Mouse (Mus musculus) midbrain, postnatal 0 days (tissue): ENCODE data around the gene Fsd1l. TPM values are rescaled to one million over a fixed set of nuclear protein-coding genes. Genes with fewer than 3 reads are reported as not detected.

Experiments used
- ATAC-seq: fragments of 200-750 bp; cut with Nextera tagmentation; 2 replicates; pipeline ENCODE4 v1.8.0; 2017; ENCODE audit warnings: moderate number of reproducible peaks, mild to moderate bottlenecking, moderate TSS enrichment, moderate library complexity; ENCODE audit not compliant: low FRiP score
- DNase-seq: peaks from one replicate; pipeline ENCODE4 v3.0.0-alpha.2; 2015; ENCODE audit warnings: low spot score
- H3K27ac ChIP-seq: fragments of 300-500 bp; sonication (generic); 2 replicates; pipeline ENCODE4 v1.5.1; 2014; ENCODE audit warnings: low read depth, mild to moderate bottlenecking, low read length, mixed read lengths
- H3K27me3 ChIP-seq: fragments of 300-500 bp; sonication (generic); 2 replicates; pipeline ENCODE4 v1.6.1; 2014; ENCODE audit warnings: low read length, control low read depth, mixed read lengths; ENCODE audit not compliant: insufficient read depth
- H3K36me3 ChIP-seq: fragments of 300-500 bp; sonication (generic); 2 replicates; pipeline ENCODE4 v1.6.1; 2014; ENCODE audit warnings: low read length, control low read depth, mixed read lengths; ENCODE audit not compliant: insufficient read depth
- H3K4me1 ChIP-seq: fragments of 300-500 bp; sonication (generic); 2 replicates; pipeline ENCODE4 v1.6.1; 2014; ENCODE audit warnings: mild to moderate bottlenecking, control low read depth, antibody characterized with exemption, low read length, mixed read lengths; ENCODE audit not compliant: insufficient read depth
- H3K4me2 ChIP-seq: fragments of 300-500 bp; sonication (generic); 2 replicates; pipeline ENCODE4 v1.6.1; 2014; ENCODE audit warnings: low read depth, mild to moderate bottlenecking, low read length, mixed read lengths; ENCODE audit not compliant: poor library complexity, severe bottlenecking
- H3K4me3 ChIP-seq: fragments of 300-500 bp; sonication (generic); 2 replicates; pipeline ENCODE4 v1.5.1; 2014; ENCODE audit warnings: low read depth, mild to moderate bottlenecking, low read length, moderate library complexity
- H3K9ac ChIP-seq: fragments of 300-500 bp; sonication (generic); replicated peaks from 2 replicates; pipeline ENCODE4 v1.6.1; 2014; ENCODE audit warnings: mild to moderate bottlenecking, low read length, moderate library complexity, mixed read lengths; ENCODE audit not compliant: poor library complexity, severe bottlenecking
- H3K9me3 ChIP-seq: fragments of 300-500 bp; sonication (generic); 2 replicates; pipeline ENCODE4 v1.6.1; 2016; ENCODE audit warnings: low read length, control low read depth
- CTCF ChIP-seq: IDR thresholded peaks from 2 replicates; pipeline ENCODE4 v1.5.1; 2016; ENCODE audit warnings: antibody characterized with exemption, mild to moderate bottlenecking
- WGBS: fragments of 180-500 bp; shearing (Covaris S2); extraction: QIAGEN DNeasy Blood & Tissue Kit; methylation state at CpG from one replicate; pipeline ENCODE4 v1.1.7; 2014; 5-methylcytosine and 5-hydroxymethylcytosine counted together
- polyA plus RNA-seq: library from polyadenylated mRNA; unstranded; fragments of >200 nt; fragmentation: Nextera tagmentation; extraction: Ambion mirVana; gene quantifications from 2 replicates; pipeline ENCODE4 v1.2.1, GENCODE M21; 2015
- total RNA-seq: library from RNA; depleted of rRNA; stranded (reverse); fragments of >200 nt; gene quantifications from 2 replicates; pipeline ENCODE4 v1.2.3, GENCODE M21; 2014

Fsd1l gene
- total and polyA plus RNA-seq, 2 experiments from 2014 or later, result 23.8 to 25.3 TPM

DNA sequence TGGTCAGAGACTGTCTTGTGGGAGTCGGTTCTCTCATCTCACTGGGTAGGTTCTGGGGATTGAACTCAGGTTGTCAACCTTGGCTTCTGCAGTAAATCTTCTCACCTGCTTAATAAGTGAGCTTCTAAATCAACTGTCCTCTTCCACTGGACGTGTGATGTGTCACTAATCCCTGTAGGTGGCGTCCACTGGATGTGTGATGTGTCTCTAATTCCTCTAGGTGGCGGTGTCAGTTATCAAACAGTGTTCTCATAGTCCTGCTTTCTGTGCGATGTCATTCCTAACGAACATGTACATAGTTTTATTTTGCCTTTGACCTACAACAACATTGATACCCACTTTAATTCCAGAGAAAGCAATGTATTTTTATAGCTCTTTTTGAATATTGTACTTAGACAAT lies 30.8 kb upstream of the Fsd1l start:
- peak; percentile 77 for DNase-seq

DNA sequence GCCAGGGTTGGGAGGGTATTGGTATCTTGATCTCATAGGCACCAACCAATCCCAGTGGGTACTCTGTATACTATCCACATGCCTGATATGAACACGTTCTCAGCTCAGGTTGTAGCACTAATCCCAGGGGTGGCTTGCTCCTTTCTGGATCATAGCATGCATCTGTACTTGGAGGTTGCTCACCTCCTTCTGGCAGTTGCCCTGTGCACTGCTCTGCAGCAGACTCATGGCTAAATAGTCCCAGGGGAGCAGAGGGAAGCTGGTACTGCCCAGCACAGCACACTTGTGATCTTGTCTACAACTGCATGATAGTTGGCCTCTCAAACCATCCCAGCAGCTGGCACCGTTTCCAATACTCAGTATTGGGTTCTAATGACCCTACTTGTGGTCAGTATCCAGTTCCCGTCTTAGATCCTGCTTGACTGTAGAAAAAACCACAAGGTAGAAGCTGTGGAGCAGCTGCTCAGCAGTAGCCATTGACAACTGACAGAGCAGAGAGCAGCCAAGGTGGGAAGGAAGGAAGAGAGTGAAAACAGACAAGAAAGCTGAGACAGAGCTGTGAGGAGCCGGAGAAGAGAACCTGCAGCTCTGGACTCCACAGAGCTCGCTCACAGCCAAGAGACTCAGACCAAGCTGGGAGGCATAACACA lies 16.6 kb upstream of the Fsd1l start:
- H3K9me3 ChIP-seq, result no peaks in the 10 kb centered on the region

More for the DNA sequence above, 30.8 kb upstream of the Fsd1l start:
- Histone ChIP-seq H3K36me3 (no peaks in the 10 kb centered on the region), H3K27ac (no peak overlapping the region), H3K4me3 (no peak overlapping the region), H3K27me3 (no peaks in the 10 kb centered on the region), H3K4me2 (no peak overlapping the region), H3K4me1 (no peaks in the 10 kb centered on the region), H3K9me3 (no peaks in the 10 kb centered on the region), H3K9ac (no peak overlapping the region)
- peak; percentile 88 for TF ChIP-seq CTCF
- no peak; the same call in 1 of the 2 replicates for ATAC-seq
- WGBS, result 47% methylated on average over 6 of the region's 6 CpGs

GRCm38 (mm10) chr4:53617968-53618367 lies 13.3 kb upstream of the Fsd1l start:
- no peaks in the 10 kb centered on the region for H3K4me1 ChIP-seq
- ATAC-seq, result no peak
- WGBS, result 31% methylated on average over 3 of the region's 3 CpGs
- no peak for TF ChIP-seq CTCF
- no peak overlapping the region for H3K4me3 ChIP-seq
- H3K36me3 ChIP-seq, result no peaks in the 10 kb centered on the region
- no peaks in the 10 kb centered on the region for H3K27me3 ChIP-seq
- H3K4me2 ChIP-seq, result no peak overlapping the region
- H3K9ac ChIP-seq, result no peak overlapping the region
- no peak for DNase-seq
- no peaks in the 10 kb centered on the region for H3K9me3 ChIP-seq
- no peak overlapping the region for H3K27ac ChIP-seq

More for the DNA sequence above, 16.6 kb upstream of the Fsd1l start:
- Histone ChIP-seq H3K4me3 (no peak overlapping the region), H3K4me1 (no peaks in the 10 kb centered on the region), H3K4me2 (no peak overlapping the region), H3K27ac (no peak overlapping the region), H3K36me3 (no peaks in the 10 kb centered on the region), H3K27me3 (no peaks in the 10 kb centered on the region), H3K9ac (no peak overlapping the region)
- no peak for DNase-seq
- WGBS, result 91% methylated on average over 5 of the region's 5 CpGs
- no peak for TF ChIP-seq CTCF
- no peak for ATAC-seq

DNA sequence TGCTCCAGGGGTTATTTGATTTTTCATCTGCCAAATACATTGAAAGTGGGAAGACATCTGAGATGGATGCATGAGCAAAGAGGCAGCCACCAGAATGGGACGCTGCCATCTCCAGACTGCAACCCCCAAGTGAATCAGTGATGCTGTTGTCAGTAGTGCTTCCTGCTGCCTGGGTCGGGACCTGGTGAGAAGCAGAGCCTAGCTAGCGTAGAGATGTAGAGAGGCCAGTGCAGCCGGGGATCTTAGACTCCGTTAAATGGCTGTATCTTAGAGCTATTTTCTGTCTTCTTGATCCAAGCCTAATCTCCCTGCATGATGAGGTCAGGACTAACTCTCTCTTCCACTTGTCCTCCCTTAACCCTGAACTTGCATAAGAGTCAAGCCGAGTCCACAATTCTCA lies 11.2 kb upstream of the Fsd1l start:
- no peak for DNase-seq
- WGBS, result 79% methylated on average over 6 of the region's 6 CpGs
- H3K9me3 ChIP-seq, result no peaks in the 10 kb centered on the region
- no peak overlapping the region for H3K4me2 ChIP-seq
- H3K4me3 ChIP-seq, result no peak overlapping the region
- no peaks in the 10 kb centered on the region for H3K36me3 ChIP-seq
- H3K27me3 ChIP-seq, result no peaks in the 10 kb centered on the region
- no peak overlapping the region for H3K27ac ChIP-seq
- TF ChIP-seq CTCF, result no peak
- no peaks in the 10 kb centered on the region for H3K4me1 ChIP-seq
- H3K9ac ChIP-seq, result no peak overlapping the region
- ATAC-seq, result no peak

- DNase-seq (no peak), ATAC-seq (no peak)
- Histone ChIP-seq H3K4me3 (no peak overlapping the region), H3K27me3 (no peaks in the 10 kb centered on the region), H3K36me3 (no peaks in the 10 kb centered on the region), H3K4me2 (no peak overlapping the region), H3K9ac (no peak overlapping the region), H3K9me3 (no peaks in the 10 kb centered on the region), H3K27ac (no peak overlapping the region), H3K4me1 (no peaks in the 10 kb centered on the region)
- WGBS, result 74% methylated on average over 6 of the region's 6 CpGs
- no peak for TF ChIP-seq CTCF
These were observed 10.2 kb upstream of the Fsd1l start for GRCm38 (mm10) chr4:53621084-53621483.

GRCm38 (mm10) chr4:53621490-53621889 lies 9.8 kb upstream of the Fsd1l start:
- 83% methylated on average over 5 of the region's 5 CpGs for WGBS
- Histone ChIP-seq H3K4me2 (no peak overlapping the region), H3K4me1 (no peaks in the 10 kb centered on the region), H3K9ac (no peak overlapping the region), H3K4me3 (no peak overlapping the region), H3K27me3 (no peaks in the 10 kb centered on the region), H3K27ac (no peak overlapping the region), H3K9me3 (no peaks in the 10 kb centered on the region), H3K36me3 (no peaks in the 10 kb centered on the region)
- no peak for ATAC-seq
- no peak for TF ChIP-seq CTCF
- no peak for DNase-seq
